Mouse (Mus musculus) G1E (cell line): ENCODE measurements around the gene Aacs. TPM values are rescaled to one million over a fixed set of nuclear protein-coding genes. Genes with fewer than 3 reads are reported as not detected.
"Not testable (repeated sequence)": the region's sequence is repeated elsewhere in the genome, so short reads cannot be mapped to it uniquely, and the experiment has no call there.

Experiments
- ATAC-seq: 2 replicates; pipeline ENCODE4 v1.8.0; 2016; ENCODE audit warnings: mild to moderate bottlenecking; ENCODE audit not compliant: insufficient number of reproducible peaks, poor library complexity, low FRiP score, severe bottlenecking; ENCODE audit errors: extremely low read depth
- DNase-seq: peaks from one replicate; pipeline ENCODE4 v3.0.0; 2012; ENCODE audit warnings: low spot score
- H3K27me3 ChIP-seq: 2 replicates; pipeline ENCODE4 v1.6.1; 2012; ENCODE audit warnings: mild to moderate bottlenecking, low read length, inconsistent platforms; ENCODE audit not compliant: insufficient read depth
- H3K36me3 ChIP-seq: replicated peaks from 2 replicates; pipeline ENCODE3; 2012; ENCODE audit warnings: mild to moderate bottlenecking, inconsistent platforms
- H3K4me1 ChIP-seq: 2 replicates; pipeline ENCODE4 v1.6.1; 2012; ENCODE audit warnings: low read depth, low read length, inconsistent platforms, mixed read lengths; ENCODE audit not compliant: insufficient read depth
- H3K4me3 ChIP-seq: 2 replicates; pipeline ENCODE4 v1.5.1; 2012; ENCODE audit warnings: low read depth, mild to moderate bottlenecking, inconsistent platforms, low read length, moderate library complexity, mixed read lengths
- H3K9me3 ChIP-seq: replicated peaks from 2 replicates; pipeline ENCODE4 v1.6.1; 2012; ENCODE audit warnings: inconsistent platforms
- CTCF ChIP-seq: IDR thresholded peaks from 2 replicates; pipeline ENCODE4 v1.5.1; 2012; ENCODE audit warnings: low read depth, low read length, inconsistent platforms, mixed read lengths
- GATA1 ChIP-seq: IDR thresholded peaks from 2 replicates; pipeline ENCODE4 v1.6.1; 2012; ENCODE audit warnings: borderline replicate concordance, low read length, inconsistent platforms, mixed read lengths
- GATA2 ChIP-seq: IDR thresholded peaks from 2 replicates; pipeline ENCODE4 v1.6.1; 2012; ENCODE audit warnings: low read depth, low read length, inconsistent platforms, borderline replicate concordance
- POLR2AphosphoS5 ChIP-seq: IDR thresholded peaks from 2 replicates; pipeline ENCODE4 v1.6.1; 2012; ENCODE audit warnings: low read depth, low read length, inconsistent platforms; ENCODE audit not compliant: insufficient replicate concordance
- TAL1 ChIP-seq: conservative IDR thresholded peaks from 2 replicates; pipeline ENCODE4 v1.6.1; 2012; ENCODE audit warnings: low read depth, low read length, inconsistent platforms, mixed read lengths
- polyA plus RNA-seq: library from polyadenylated mRNA; stranded (reverse); fragments of >175 nt; gene quantifications from 2 replicates; pipeline ENCODE4 v1.2.3, GENCODE M21; 2012
- total RNA-seq, 2 experiments: library from RNA; stranded (forward) in 1 of 2; stranded (reverse) in 1 of 2; fragments of 200-1000 nt in 1 of 2; fragments of >200 nt in 1 of 2; fragmentation: Nextera tagmentation in 1 of 2; gene quantifications; 2 replicates each; pipeline ENCODE4 v1.2.3; 2014 to 2017

The Aacs gene
- total RNA-seq (2014; fragmentation: Nextera tagmentation), result 3.3 and 4.4 TPM in 2 replicates
- 15.3 and 15.7 TPM in 2 replicates for total RNA-seq (2017)
- 27.1 and 28.3 TPM in 2 replicates for polyA plus RNA-seq

GRCm38 (mm10) chr5:125475601-125476285 is at the start of gene Aacs:
TSS of gene Aacs (plus strand) at chr5:125475814.
- Histone ChIP-seq H3K27me3 (no peaks in the 10 kb centered on the region), H3K36me3 (peaks cover 33% of the 10 kb centered on the region), H3K4me1 (peaks cover 36% of the 10 kb centered on the region), H3K4me3 (peak within 1 kb of the TSS; percentile 87), H3K9me3 (no peaks in the 10 kb centered on the region)
- DNase-seq, result peak; percentile 88
- ATAC-seq, result peak; percentile 91
- TF ChIP-seq POLR2AphosphoS5 (no peak), CTCF (no peak), GATA1 (no peak), TAL1 (no peak)

- ATAC-seq, result no peak
- H3K9me3 ChIP-seq, result no peaks in the 10 kb centered on the region
- DNase-seq, result no peak
- H3K4me1 ChIP-seq, result peaks cover 7% of the 10 kb centered on the region; the same call in 1 of the 2 replicates
- peaks cover 100% of the 10 kb centered on the region for H3K36me3 ChIP-seq
- TF ChIP-seq TAL1 (no peak), GATA2 (no peak), CTCF (no peak)
- no peak overlapping the region for H3K4me3 ChIP-seq
- H3K27me3 ChIP-seq, result no peaks in the 10 kb centered on the region; the same call in 1 of the 2 replicates
Observed at GRCm38 (mm10) chr5:125426343-125426742, 49.3 kb upstream of the Aacs start.

- Histone ChIP-seq H3K4me3 (peak overlapping the region; percentile 94; the same call in 1 of the 2 replicates), H3K36me3 (peaks cover 55% of the 10 kb centered on the region), H3K4me1 (peaks cover 27% of the 10 kb centered on the region)
- not testable (repeated sequence) for ATAC-seq, H3K27me3 ChIP-seq, H3K9me3 ChIP-seq, DNase-seq
Observed at GRCm38 (mm10) chr5:125432324-125432723, 43.3 kb upstream of the Aacs start.

- H3K4me1 ChIP-seq, result peaks cover 24% of the 10 kb centered on the region
- no peaks in the 10 kb centered on the region for H3K9me3 ChIP-seq
- ATAC-seq (peak; percentile 99), DNase-seq (peak; percentile 94)
- no peaks in the 10 kb centered on the region for H3K27me3 ChIP-seq
- H3K4me3 ChIP-seq, result peak within 1 kb of the TSS; percentile 94
- TF ChIP-seq GATA2 (no peak), CTCF (no peak)
- H3K36me3 ChIP-seq, result peaks cover 40% of the 10 kb centered on the region
Observed at GRCm38 (mm10) chr5:125433793-125434337, 41.7 kb upstream of the Aacs start, which contains the start of gene Dhx37. TSS of gene Dhx37 (minus strand) at chr5:125434121.

GRCm38 (mm10) chr5:125434347-125434746 is 41.3 kb upstream of the Aacs start:
- H3K4me3 ChIP-seq, result peak overlapping the region; percentile 94; the same call in 1 of the 2 replicates
- H3K4me1 ChIP-seq, result peaks cover 23% of the 10 kb centered on the region
- not testable (repeated sequence) for ATAC-seq, H3K9me3 ChIP-seq, H3K27me3 ChIP-seq, DNase-seq
- H3K36me3 ChIP-seq, result peaks cover 35% of the 10 kb centered on the region
- peak; percentile 13; the same call in 1 of the 2 replicates for TF ChIP-seq CTCF

GRCm38 (mm10) chr5:125440583-125441233 is 34.9 kb upstream of the Aacs start:
- Histone ChIP-seq H3K4me3 (peak overlapping the region; percentile 91), H3K27me3 (no peaks in the 10 kb centered on the region), H3K36me3 (peaks cover 22% of the 10 kb centered on the region), H3K9me3 (peaks cover 4% of the 10 kb centered on the region; the same call in 1 of the 2 replicates), H3K4me1 (peaks cover 47% of the 10 kb centered on the region)
- DNase-seq (peak; percentile 44), ATAC-seq (0 out of 2 replicates have a peak, but pooled peaks have one; percentile 35)
- TF ChIP-seq CTCF, result no peak
- no peak for TF ChIP-seq GATA2
- TF ChIP-seq GATA1, result no peak
- TF ChIP-seq POLR2AphosphoS5, result no peak
- no peak for TF ChIP-seq TAL1
